Mouse (Mus musculus) kidney, postnatal 4 days (tissue): Measurements from ENCODE around the gene Lsm6.
"Not testable (repeated sequence)": the region's sequence is repeated elsewhere in the genome, so short reads cannot be mapped to it uniquely, and the experiment has no call there.

Source experiments
- DNase-seq, 2 experiments: peaks; one replicate each; pipeline ENCODE4 v3.0.0; 2021; ENCODE audit warnings: mixed read lengths in 2 of 2

Lsm6 gene

DNA sequence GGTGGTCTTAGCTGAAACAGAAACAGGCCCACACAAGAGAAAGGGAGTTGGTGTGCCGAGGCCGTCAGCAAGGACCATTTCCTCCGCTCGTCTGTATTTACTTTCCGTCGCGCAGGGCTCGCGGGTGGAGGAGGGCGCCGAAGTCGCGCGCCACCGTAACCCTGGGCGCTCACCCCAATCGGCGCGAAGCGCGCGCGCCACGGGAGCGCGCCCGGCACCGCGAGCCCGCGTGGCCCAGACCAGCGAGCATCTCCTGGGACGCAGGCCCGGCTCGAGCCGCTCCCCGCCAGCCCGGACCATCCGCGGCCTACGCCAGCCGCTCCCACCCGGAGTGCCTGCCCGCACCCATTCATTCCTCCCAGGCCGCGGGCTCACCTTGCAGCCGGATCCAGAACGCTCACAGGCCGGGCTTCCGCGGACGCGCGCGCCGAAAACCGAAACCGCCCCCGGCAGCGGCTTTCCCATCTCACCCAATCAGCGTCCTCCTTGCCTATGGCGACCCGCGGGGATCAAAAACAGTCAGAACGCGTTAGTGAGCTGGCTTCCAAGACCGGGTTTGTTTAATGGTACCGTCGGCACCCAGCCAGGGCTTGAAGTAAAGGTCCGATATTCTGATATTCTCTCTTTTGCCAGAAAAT is at the start of gene Lsm6:
Lsm6 (minus strand) TSS at position 468 of the 638 bp plus-strand sequence.
- DNase-seq: peak; percentile 99

DNA sequence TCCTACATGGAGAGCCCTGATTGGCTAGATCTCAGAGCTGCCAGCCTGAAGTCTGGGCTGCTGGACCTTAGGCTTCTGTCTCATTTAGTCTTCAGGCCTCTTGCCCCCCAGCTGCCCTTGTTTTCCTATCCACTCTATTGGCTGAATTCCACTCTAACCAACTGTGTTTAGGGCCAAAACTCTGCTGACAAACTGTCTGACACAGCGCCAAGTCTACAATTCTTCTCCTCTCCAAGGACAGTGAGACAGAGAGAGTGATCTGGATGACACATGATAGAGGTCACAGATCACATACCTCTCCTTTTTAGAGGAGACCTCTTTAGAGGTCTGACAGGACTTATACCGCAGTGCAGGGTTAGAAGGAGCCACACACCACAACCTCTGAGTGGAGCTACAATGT is 46.1 kb upstream of the Lsm6 start:
- no peak for DNase-seq

- DNase-seq: no peak
Measured at GRCm38 (mm10) chr8:78863001-78863400, 42.1 kb upstream of the Lsm6 start.

GRCm38 (mm10) chr8:78862046-78862445 is 41.1 kb upstream of the Lsm6 start:
- no peak for DNase-seq

GRCm38 (mm10) chr8:78860789-78861188 is 39.8 kb upstream of the Lsm6 start:
- DNase-seq: no peak

DNA sequence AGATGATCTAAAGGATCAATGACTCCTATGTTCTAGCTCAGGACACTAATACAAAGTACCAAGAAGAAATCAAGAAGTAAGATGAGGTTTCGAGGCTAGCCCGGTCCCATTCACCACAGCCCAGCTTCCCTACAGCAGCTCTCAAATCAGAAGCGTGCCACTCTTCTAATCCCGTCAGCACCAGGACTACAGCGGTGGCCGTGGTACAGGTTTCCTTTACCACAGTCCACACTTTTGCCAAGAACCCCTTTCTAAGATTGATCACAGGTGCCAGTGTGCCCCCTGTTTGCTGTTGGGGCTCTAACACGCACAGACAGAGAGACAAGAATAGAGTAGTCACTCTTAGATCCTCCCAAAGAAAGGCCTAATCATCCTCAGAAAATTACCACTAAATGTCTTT is 36.5 kb upstream of the Lsm6 start:
- DNase-seq: no peak

GRCm38 (mm10) chr8:78852279-78852678 is 31.3 kb upstream of the Lsm6 start:
- DNase-seq: no peak

- no peak for DNase-seq
Measured at GRCm38 (mm10) chr8:78847240-78847639, 26.3 kb upstream of the Lsm6 start.

DNA sequence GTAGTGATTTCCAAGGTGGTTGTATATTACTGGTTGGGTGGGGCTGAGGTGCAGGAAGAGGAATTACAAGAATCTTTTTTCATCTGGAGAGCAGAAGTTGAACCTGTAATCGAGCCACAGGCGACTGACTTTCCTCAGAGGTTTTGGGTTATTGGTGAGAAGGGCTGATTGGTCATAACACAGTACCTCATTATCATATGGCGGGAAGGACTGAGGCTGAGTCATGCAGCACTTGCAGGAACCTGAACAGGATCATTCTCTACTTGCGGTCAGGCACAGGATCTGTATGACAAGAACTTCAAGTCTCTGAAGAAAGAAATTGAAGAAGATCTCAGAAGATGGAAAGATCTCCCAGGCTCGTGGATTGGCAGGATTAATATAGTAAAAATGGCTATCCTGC is 23.6 kb upstream of the Lsm6 start:
- DNase-seq: no peak

DNA sequence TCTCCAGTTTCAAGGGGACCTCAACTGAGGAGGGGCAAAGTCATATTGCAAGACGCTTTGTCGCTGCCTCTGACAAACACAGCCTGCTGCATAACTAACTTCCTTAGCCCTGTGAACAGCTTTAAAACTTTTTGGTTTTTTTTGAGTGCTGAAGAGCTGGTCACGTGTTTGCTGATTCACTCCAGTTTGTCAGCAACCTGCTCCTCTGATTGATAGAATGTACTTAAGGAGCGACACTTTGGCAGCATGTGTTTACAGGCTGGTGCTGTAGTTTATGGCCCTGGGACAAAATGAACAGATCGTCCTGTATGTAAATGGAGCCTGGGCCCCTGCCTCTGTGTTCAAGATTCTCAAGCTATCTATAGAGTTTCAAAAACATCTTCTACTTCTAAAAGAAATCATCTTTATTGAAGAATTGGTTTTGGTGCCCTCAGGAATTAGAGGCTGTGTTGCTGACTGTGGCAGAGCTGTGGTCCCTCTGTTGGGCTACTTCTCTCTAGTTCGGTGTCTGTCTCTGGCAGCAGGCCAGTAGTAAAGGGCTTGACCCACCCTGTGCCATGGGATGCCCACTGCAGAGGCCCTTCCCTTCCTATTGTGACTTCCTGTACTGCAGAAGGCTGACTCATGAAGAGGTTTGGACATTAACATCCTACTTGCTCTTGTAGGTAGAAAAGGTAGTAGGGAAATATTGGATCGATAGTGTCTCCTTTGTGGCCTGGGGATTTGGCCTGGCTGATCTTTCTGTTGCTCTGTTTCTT is 17.9 kb upstream of the Lsm6 start:
- DNase-seq: no peak

DNA sequence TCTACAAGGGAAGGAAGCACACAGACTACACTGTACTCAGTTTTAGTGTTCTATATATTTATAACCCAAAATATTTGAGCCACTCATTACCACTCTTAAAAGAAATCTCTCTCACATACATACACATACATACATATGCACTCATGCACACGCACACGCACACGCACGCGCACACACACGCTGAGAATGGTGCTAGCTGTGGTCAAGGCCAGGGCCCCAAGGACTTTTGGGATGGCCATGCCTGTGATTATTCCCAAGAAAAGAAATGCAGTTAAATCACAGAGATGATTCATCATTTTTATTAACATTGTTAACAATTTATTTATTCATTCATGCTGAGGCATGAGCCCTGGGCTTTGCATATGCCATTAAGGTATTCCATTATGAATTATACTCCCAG is 15.2 kb upstream of the Lsm6 start:
- no peak for DNase-seq

GRCm38 (mm10) chr8:78828414-78828813 is 7.5 kb upstream of the Lsm6 start:
- no peak for DNase-seq

- DNase-seq: no peak
Measured at GRCm38 (mm10) chr8:78824515-78824914, 3.6 kb upstream of the Lsm6 start.

GRCm38 (mm10) chr8:78819973-78820372 is 967 bp downstream of the Lsm6 start:
- not testable (repeated sequence) for DNase-seq

GRCm38 (mm10) chr8:78814743-78815142 is 6.2 kb downstream of the Lsm6 start:
- DNase-seq: no peak

DNA sequence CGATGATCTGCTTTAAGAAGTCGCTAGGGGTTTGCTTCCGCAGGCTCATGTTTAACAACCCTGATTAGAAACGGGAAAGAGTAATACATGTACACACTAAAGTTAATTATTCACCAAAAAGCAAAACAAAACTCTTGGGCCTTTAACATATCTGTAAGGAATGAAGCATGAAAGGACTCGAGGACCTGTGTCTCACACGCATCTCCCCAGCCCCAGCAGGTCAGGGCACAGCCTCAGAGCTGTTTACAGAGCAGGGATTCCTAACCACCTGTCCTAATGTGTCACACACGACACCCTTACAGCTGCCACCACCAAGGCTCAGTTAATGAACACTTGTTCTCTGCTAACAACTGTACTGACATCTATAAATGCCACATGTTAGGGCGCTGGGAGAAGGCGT is 7.9 kb downstream of the Lsm6 start:
- peak; percentile 17 to 45 for DNase-seq

DNA sequence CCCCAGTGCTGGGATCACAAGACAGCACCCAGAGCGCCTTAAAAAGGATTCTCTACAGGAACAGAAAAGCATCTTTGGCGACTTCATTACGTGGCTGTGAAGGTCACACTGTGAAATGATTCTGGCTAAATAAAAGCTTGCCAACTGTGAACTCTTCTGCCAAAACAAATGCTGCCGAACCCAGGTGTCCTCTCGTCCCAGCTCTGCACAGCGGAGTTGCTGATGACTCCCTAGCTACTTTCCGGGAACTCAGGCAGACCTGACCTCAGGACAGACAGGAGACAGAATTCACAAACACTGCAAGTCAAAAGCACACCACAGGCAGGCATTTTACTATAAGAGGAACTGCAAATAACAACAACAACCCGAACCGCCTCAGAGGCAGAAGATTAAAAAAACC is 8.5 kb downstream of the Lsm6 start:
- no peak for DNase-seq

- no peak for DNase-seq
Measured at GRCm38 (mm10) chr8:78811748-78812147, 9.2 kb downstream of the Lsm6 start.

DNA sequence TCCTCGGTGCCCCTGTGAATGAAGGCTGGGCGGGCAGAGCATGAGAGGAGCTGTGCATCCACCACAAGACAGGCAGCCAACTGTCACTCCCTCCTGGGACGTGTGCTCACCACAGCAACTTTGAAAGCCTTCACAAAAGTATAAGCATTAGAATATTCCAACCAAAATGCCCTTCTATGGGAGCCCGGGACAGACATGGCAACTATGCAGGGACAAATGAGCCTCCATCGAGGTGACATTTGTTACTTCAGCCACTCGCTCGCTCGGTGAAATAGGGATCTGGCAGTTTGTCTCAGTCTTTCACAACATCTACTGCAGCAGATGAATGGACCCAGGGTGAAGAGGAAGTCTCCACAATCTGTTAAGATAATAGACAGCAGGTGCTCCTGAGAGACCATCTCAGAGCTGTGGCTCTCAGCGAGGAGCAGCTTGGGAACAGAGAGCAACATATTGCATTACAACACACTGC is 10.7 kb downstream of the Lsm6 start:
- DNase-seq: no peak

GRCm38 (mm10) chr8:78809454-78810206 is 11.3 kb downstream of the Lsm6 start:
- no peak for DNase-seq

GRCm38 (mm10) chr8:78808888-78809287 is 12.1 kb downstream of the Lsm6 start:
- no peak for DNase-seq

- DNase-seq: no peak
Measured at GRCm38 (mm10) chr8:78808439-78808838, 12.5 kb downstream of the Lsm6 start.

DNA sequence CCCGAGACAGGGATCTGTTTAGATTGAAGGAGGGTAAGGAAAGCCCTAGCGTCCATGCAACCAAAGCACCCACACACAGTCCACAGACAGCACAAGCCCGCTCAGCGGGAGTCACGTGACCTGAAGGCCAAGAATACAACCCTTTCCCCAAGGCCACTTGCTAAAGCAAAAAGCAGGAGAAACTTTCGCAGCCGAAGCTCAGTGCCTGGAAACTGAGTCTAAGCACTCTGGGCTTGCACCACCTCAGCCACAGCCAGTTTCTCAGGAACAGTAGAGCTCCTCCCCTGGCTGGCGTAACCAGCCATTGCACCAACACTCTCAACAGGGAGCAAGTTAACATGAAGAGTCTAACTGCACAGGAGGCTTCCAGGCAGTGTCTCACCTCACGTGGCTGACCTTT is 13.7 kb downstream of the Lsm6 start:
- no peak for DNase-seq

DNA sequence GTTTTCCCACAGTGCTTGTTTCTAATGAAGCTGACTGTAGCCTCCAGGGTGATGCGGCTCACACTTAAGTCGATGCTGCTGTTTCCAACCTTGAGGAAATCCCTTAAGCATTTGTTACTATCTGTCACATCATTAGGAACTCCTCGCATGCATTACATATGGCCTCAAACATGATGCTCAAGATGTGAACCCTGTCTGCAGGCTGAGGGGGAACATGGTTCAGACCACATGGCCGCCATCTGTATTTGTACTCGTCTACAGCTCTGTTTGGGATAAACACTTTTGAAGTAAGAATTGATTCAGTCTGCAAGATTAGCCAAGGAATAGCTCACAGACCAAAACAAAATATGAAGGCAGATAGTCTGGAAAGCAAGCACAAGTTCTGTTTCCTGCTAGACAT is 14.9 kb downstream of the Lsm6 start:
- DNase-seq: no peak
